Mouse (Mus musculus): ENCODE measurements around the gene Osbp2. TPM values are rescaled to one million over a fixed set of nuclear protein-coding genes. Genes with fewer than 3 reads are reported as not detected.

Osbp2 gene
- polyA plus RNA-seq, 1 experiment from 2014 or later, result 0.85 TPM

GRCm38 (mm10) chr11:3738778-3739177 lies 124.9 kb downstream of the Osbp2 start:
- Histone ChIP-seq H3K4me1 (ENCODE audit: control insufficient read depth in 2 of 2, insufficient read depth in 2 of 2, low read length in 2 of 2) (no peaks in the 10 kb centered on the region), H3K4me3 (ENCODE audit: control insufficient read depth in 1 of 2, insufficient read depth in 1 of 2, low read depth in 1 of 2, low read length in 2 of 2) (no peak overlapping the region), H3K9ac (ENCODE audit: low read length) (no peak overlapping the region), H3K36me3 (ENCODE audit: control insufficient read depth, insufficient read depth, low read length) (no peaks in the 10 kb centered on the region), H3K27ac (replicated peaks in 1 of 2; ENCODE audit: control insufficient read depth in 1 of 2, insufficient read depth in 1 of 2, low read depth in 2 of 2, low read length in 2 of 2) (no peak overlapping the region), H3K9me3 (ENCODE audit: control insufficient read depth, low read length) (no peaks in the 10 kb centered on the region), H3K27me3 (ENCODE audit: control insufficient read depth, insufficient read depth, low read length) (no peaks in the 10 kb centered on the region), H3K4me2 (ENCODE audit: low read length) (no peak overlapping the region)
- ATAC-seq (ENCODE audit: insufficient number of reproducible peaks, insufficient read depth, low FRiP score, low read depth), result no peak
- WGBS, result 56% methylated on average over 2 of the region's 2 CpGs

GRCm38 (mm10) chr11:3735715-3736114 lies 128.0 kb downstream of the Osbp2 start:
- H3K4me3 ChIP-seq (ENCODE audit: control insufficient read depth in 1 of 2, insufficient read depth in 1 of 2, low read depth in 1 of 2, low read length in 2 of 2), result no peak overlapping the region
- 61% methylated on average over 11 of the region's 11 CpGs for WGBS

GRCm38 (mm10) chr11:3733933-3734636 lies 129.6 kb downstream of the Osbp2 start:
- no peak for ATAC-seq (ENCODE audit: insufficient number of reproducible peaks, insufficient read depth, low FRiP score, low read depth)
- H3K4me1 ChIP-seq (ENCODE audit: control insufficient read depth in 2 of 2, insufficient read depth in 2 of 2, low read length in 2 of 2), result no peaks in the 10 kb centered on the region
- H3K9me3 ChIP-seq (ENCODE audit: control insufficient read depth, low read length), result no peaks in the 10 kb centered on the region
- no peak overlapping the region for H3K27ac ChIP-seq (replicated peaks in 1 of 2; ENCODE audit: control insufficient read depth in 1 of 2, insufficient read depth in 1 of 2, low read depth in 2 of 2, low read length in 2 of 2)
- H3K4me2 ChIP-seq (ENCODE audit: low read length), result no peak overlapping the region
- H3K9ac ChIP-seq (ENCODE audit: low read length), result no peak overlapping the region
- 72% methylated on average over 14 of the region's 14 CpGs for WGBS
- H3K36me3 ChIP-seq (ENCODE audit: control insufficient read depth, insufficient read depth, low read length), result no peaks in the 10 kb centered on the region
- H3K4me3 ChIP-seq (ENCODE audit: control insufficient read depth in 1 of 2, insufficient read depth in 1 of 2, low read depth in 1 of 2, low read length in 2 of 2), result no peak overlapping the region
- H3K27me3 ChIP-seq (ENCODE audit: control insufficient read depth, insufficient read depth, low read length), result no peaks in the 10 kb centered on the region

More at GRCm38 (mm10) chr11:3735715-3736114, 128.0 kb downstream of the Osbp2 start:
- no peak for ATAC-seq (ENCODE audit: insufficient number of reproducible peaks, insufficient read depth, low FRiP score, low read depth)
- no peaks in the 10 kb centered on the region for H3K36me3 ChIP-seq (ENCODE audit: control insufficient read depth, insufficient read depth, low read length)
- H3K27ac ChIP-seq (replicated peaks in 1 of 2; ENCODE audit: control insufficient read depth in 1 of 2, insufficient read depth in 1 of 2, low read depth in 2 of 2, low read length in 2 of 2), result no peak overlapping the region
- H3K27me3 ChIP-seq (ENCODE audit: control insufficient read depth, insufficient read depth, low read length), result no peaks in the 10 kb centered on the region
- no peaks in the 10 kb centered on the region for H3K9me3 ChIP-seq (ENCODE audit: control insufficient read depth, low read length)
- H3K4me2 ChIP-seq (ENCODE audit: low read length), result no peak overlapping the region
- H3K4me1 ChIP-seq (ENCODE audit: control insufficient read depth in 2 of 2, insufficient read depth in 2 of 2, low read length in 2 of 2), result no peaks in the 10 kb centered on the region
- no peak overlapping the region for H3K9ac ChIP-seq (ENCODE audit: low read length)

GRCm38 (mm10) chr11:3731469-3731868 lies 132.2 kb downstream of the Osbp2 start:
- 80% methylated on average over 4 of the region's 4 CpGs for WGBS
- ATAC-seq (ENCODE audit: insufficient number of reproducible peaks, insufficient read depth, low FRiP score, low read depth), result no peak

GRCm38 (mm10) chr11:3727438-3728105 lies 136.1 kb downstream of the Osbp2 start:
- Histone ChIP-seq H3K9ac (ENCODE audit: low read length) (no peak overlapping the region), H3K27ac (replicated peaks in 1 of 2; ENCODE audit: control insufficient read depth in 1 of 2, insufficient read depth in 1 of 2, low read depth in 2 of 2, low read length in 2 of 2) (no peak overlapping the region), H3K4me3 (ENCODE audit: control insufficient read depth in 1 of 2, insufficient read depth in 1 of 2, low read depth in 1 of 2, low read length in 2 of 2) (no peak overlapping the region), H3K27me3 (ENCODE audit: control insufficient read depth, insufficient read depth, low read length) (no peaks in the 10 kb centered on the region), H3K9me3 (ENCODE audit: control insufficient read depth, low read length) (no peaks in the 10 kb centered on the region), H3K36me3 (ENCODE audit: control insufficient read depth, insufficient read depth, low read length) (no peaks in the 10 kb centered on the region), H3K4me2 (ENCODE audit: low read length) (no peak overlapping the region), H3K4me1 (ENCODE audit: control insufficient read depth in 2 of 2, insufficient read depth in 2 of 2, low read length in 2 of 2) (peaks cover 4 to 14% of the 10 kb centered on the region in 2 experiments)
- ATAC-seq (ENCODE audit: insufficient number of reproducible peaks, insufficient read depth, low FRiP score, low read depth), result no peak
- 56% methylated on average over 9 of the region's 9 CpGs for WGBS

More at GRCm38 (mm10) chr11:3731469-3731868, 132.2 kb downstream of the Osbp2 start:
- no peaks in the 10 kb centered on the region for H3K27me3 ChIP-seq (ENCODE audit: control insufficient read depth, insufficient read depth, low read length)
- no peak overlapping the region for H3K27ac ChIP-seq (replicated peaks in 1 of 2; ENCODE audit: control insufficient read depth in 1 of 2, insufficient read depth in 1 of 2, low read depth in 2 of 2, low read length in 2 of 2)
- no peaks in the 10 kb centered on the region for H3K9me3 ChIP-seq (ENCODE audit: control insufficient read depth, low read length)
- H3K9ac ChIP-seq (ENCODE audit: low read length), result no peak overlapping the region
- no peak overlapping the region for H3K4me3 ChIP-seq (ENCODE audit: control insufficient read depth in 1 of 2, insufficient read depth in 1 of 2, low read depth in 1 of 2, low read length in 2 of 2)
- H3K4me2 ChIP-seq (ENCODE audit: low read length), result no peak overlapping the region
- no peaks in the 10 kb centered on the region for H3K36me3 ChIP-seq (ENCODE audit: control insufficient read depth, insufficient read depth, low read length)
- H3K4me1 ChIP-seq (ENCODE audit: control insufficient read depth in 2 of 2, insufficient read depth in 2 of 2, low read length in 2 of 2), result no peaks in the 10 kb centered on the region

GRCm38 (mm10) chr11:3725331-3726054 lies 138.2 kb downstream of the Osbp2 start:
- Histone ChIP-seq H3K4me3 (ENCODE audit: control insufficient read depth in 1 of 2, insufficient read depth in 1 of 2, low read depth in 1 of 2, low read length in 2 of 2) (no peak overlapping the region), H3K9ac (ENCODE audit: low read length) (no peak overlapping the region), H3K27me3 (ENCODE audit: control insufficient read depth, insufficient read depth, low read length) (no peaks in the 10 kb centered on the region), H3K9me3 (ENCODE audit: control insufficient read depth, low read length) (no peaks in the 10 kb centered on the region), H3K36me3 (ENCODE audit: control insufficient read depth, insufficient read depth, low read length) (no peaks in the 10 kb centered on the region), H3K4me2 (ENCODE audit: low read length) (no peak overlapping the region), H3K4me1 (ENCODE audit: control insufficient read depth in 2 of 2, insufficient read depth in 2 of 2, low read length in 2 of 2) (peaks cover 4 to 14% of the 10 kb centered on the region in 2 experiments), H3K27ac (replicated peaks in 1 of 2; ENCODE audit: control insufficient read depth in 1 of 2, insufficient read depth in 1 of 2, low read depth in 2 of 2, low read length in 2 of 2) (no peak overlapping the region)
- 41% methylated on average over 10 of the region's 10 CpGs for WGBS
- ATAC-seq (ENCODE audit: insufficient number of reproducible peaks, insufficient read depth, low FRiP score, low read depth), result no peak

GRCm38 (mm10) chr11:3724726-3725125 lies 139.0 kb downstream of the Osbp2 start:
- H3K27ac ChIP-seq (replicated peaks in 1 of 2; ENCODE audit: control insufficient read depth in 1 of 2, insufficient read depth in 1 of 2, low read depth in 2 of 2, low read length in 2 of 2), result no peak overlapping the region
- H3K27me3 ChIP-seq (ENCODE audit: control insufficient read depth, insufficient read depth, low read length), result no peaks in the 10 kb centered on the region
- no peak overlapping the region for H3K4me3 ChIP-seq (ENCODE audit: control insufficient read depth in 1 of 2, insufficient read depth in 1 of 2, low read depth in 1 of 2, low read length in 2 of 2)
- peaks cover 4 to 14% of the 10 kb centered on the region in 2 experiments for H3K4me1 ChIP-seq (ENCODE audit: control insufficient read depth in 2 of 2, insufficient read depth in 2 of 2, low read length in 2 of 2)
- no peak overlapping the region for H3K4me2 ChIP-seq (ENCODE audit: low read length)
- no peak for ATAC-seq (ENCODE audit: insufficient number of reproducible peaks, insufficient read depth, low FRiP score, low read depth)
- H3K9me3 ChIP-seq (ENCODE audit: control insufficient read depth, low read length), result no peaks in the 10 kb centered on the region
- 74% methylated on average over 5 of the region's 5 CpGs for WGBS
- no peaks in the 10 kb centered on the region for H3K36me3 ChIP-seq (ENCODE audit: control insufficient read depth, insufficient read depth, low read length)
- no peak overlapping the region for H3K9ac ChIP-seq (ENCODE audit: low read length)

Measured in heart, embryonic 14.5 days (tissue).